Mouse (Mus musculus) G1E (cell line): Measurements from ENCODE around the gene Olfr237-ps1. TPM values are rescaled to one million over a fixed set of nuclear protein-coding genes. Genes with fewer than 3 reads are reported as not detected.
"Not testable (repeated sequence)": the region's sequence is repeated elsewhere in the genome, so short reads cannot be mapped to it uniquely, and the experiment has no call there.

Experiments
- ATAC-seq: 2 replicates; pipeline ENCODE4 v1.8.0; 2016; ENCODE audit warnings: mild to moderate bottlenecking; ENCODE audit not compliant: insufficient number of reproducible peaks, poor library complexity, low FRiP score, severe bottlenecking; ENCODE audit errors: extremely low read depth
- DNase-seq: peaks from one replicate; pipeline ENCODE4 v3.0.0; 2012; ENCODE audit warnings: low spot score
- H3K27me3 ChIP-seq: 2 replicates; pipeline ENCODE4 v1.6.1; 2012; ENCODE audit warnings: mild to moderate bottlenecking, low read length, inconsistent platforms; ENCODE audit not compliant: insufficient read depth
- H3K36me3 ChIP-seq: replicated peaks from 2 replicates; pipeline ENCODE3; 2012; ENCODE audit warnings: mild to moderate bottlenecking, inconsistent platforms
- H3K4me1 ChIP-seq: 2 replicates; pipeline ENCODE4 v1.6.1; 2012; ENCODE audit warnings: low read depth, low read length, inconsistent platforms, mixed read lengths; ENCODE audit not compliant: insufficient read depth
- H3K4me3 ChIP-seq: 2 replicates; pipeline ENCODE4 v1.5.1; 2012; ENCODE audit warnings: low read depth, mild to moderate bottlenecking, inconsistent platforms, low read length, moderate library complexity, mixed read lengths
- H3K9me3 ChIP-seq: replicated peaks from 2 replicates; pipeline ENCODE4 v1.6.1; 2012; ENCODE audit warnings: inconsistent platforms
- CTCF ChIP-seq: IDR thresholded peaks from 2 replicates; pipeline ENCODE4 v1.5.1; 2012; ENCODE audit warnings: low read depth, low read length, inconsistent platforms, mixed read lengths
- GATA1 ChIP-seq: IDR thresholded peaks from 2 replicates; pipeline ENCODE4 v1.6.1; 2012; ENCODE audit warnings: borderline replicate concordance, low read length, inconsistent platforms, mixed read lengths
- GATA2 ChIP-seq: IDR thresholded peaks from 2 replicates; pipeline ENCODE4 v1.6.1; 2012; ENCODE audit warnings: low read depth, low read length, inconsistent platforms, borderline replicate concordance
- POLR2AphosphoS5 ChIP-seq: IDR thresholded peaks from 2 replicates; pipeline ENCODE4 v1.6.1; 2012; ENCODE audit warnings: low read depth, low read length, inconsistent platforms; ENCODE audit not compliant: insufficient replicate concordance
- TAL1 ChIP-seq: conservative IDR thresholded peaks from 2 replicates; pipeline ENCODE4 v1.6.1; 2012; ENCODE audit warnings: low read depth, low read length, inconsistent platforms, mixed read lengths
- polyA plus RNA-seq: library from polyadenylated mRNA; stranded (reverse); fragments of >175 nt; gene quantifications from 2 replicates; pipeline ENCODE4 v1.2.3, GENCODE M21; 2012
- total RNA-seq, 2 experiments: library from RNA; stranded (forward) in 1 of 2; stranded (reverse) in 1 of 2; fragments of 200-1000 nt in 1 of 2; fragments of >200 nt in 1 of 2; fragmentation: Nextera tagmentation in 1 of 2; gene quantifications; 2 replicates each; pipeline ENCODE4 v1.2.3; 2014 to 2017

Olfr237-ps1 gene
- not detected in 2 replicates for total RNA-seq (2014; fragmentation: Nextera tagmentation)
- 0.16 TPM in 1 of 2 replicates, not detected in the other for total RNA-seq (2017)
- polyA plus RNA-seq, result not detected in 2 replicates

GRCm38 (mm10) chr6:43146267-43146666, at the start of gene Olfr237-ps1:
TSS of gene Olfr237-ps1 (plus strand) at chr6:43146567.
- DNase-seq, H3K4me1 ChIP-seq, H3K4me3 ChIP-seq, H3K9me3 ChIP-seq, ATAC-seq, H3K27me3 ChIP-seq, H3K36me3 ChIP-seq: not testable (repeated sequence)

- not testable (repeated sequence) for H3K4me3 ChIP-seq, H3K36me3 ChIP-seq, ATAC-seq, H3K27me3 ChIP-seq, DNase-seq, H3K9me3 ChIP-seq, H3K4me1 ChIP-seq
Observed at GRCm38 (mm10) chr6:43106069-43106468, 40.3 kb upstream of the Olfr237-ps1 start, which contains the start of gene Olfr441. TSS of gene Olfr441 (plus strand) at chr6:43106369.

- H3K9me3 ChIP-seq, result no peaks in the 10 kb centered on the region
- H3K27me3 ChIP-seq, result no peaks in the 10 kb centered on the region
- TF ChIP-seq GATA2, result no peak
- TF ChIP-seq GATA1, result no peak
- no peak for TF ChIP-seq TAL1
- no peak for TF ChIP-seq CTCF
- no peak for TF ChIP-seq POLR2AphosphoS5
- ATAC-seq (no peak), DNase-seq (no peak)
- H3K36me3 ChIP-seq, result no peaks in the 10 kb centered on the region
- no peak overlapping the region for H3K4me3 ChIP-seq
- H3K4me1 ChIP-seq, result no peaks in the 10 kb centered on the region
Observed at GRCm38 (mm10) chr6:43159502-43159901, 13.1 kb downstream of the Olfr237-ps1 start.

GRCm38 (mm10) chr6:43162982-43163381, 16.6 kb downstream of the Olfr237-ps1 start, which contains the start of gene Olfr437:
TSS of gene Olfr437 (plus strand) at chr6:43163282.
- ATAC-seq (no peak), DNase-seq (no peak)
- Histone ChIP-seq H3K4me3 (no peak within 1 kb of the TSS), H3K27me3 (no peaks in the 10 kb centered on the region), H3K4me1 (no peaks in the 10 kb centered on the region), H3K36me3 (no peaks in the 10 kb centered on the region), H3K9me3 (no peaks in the 10 kb centered on the region)
- TF ChIP-seq GATA1 (no peak), TAL1 (no peak), POLR2AphosphoS5 (no peak), GATA2 (no peak), CTCF (no peak)

- TF ChIP-seq GATA1 (no peak), GATA2 (no peak), CTCF (no peak), TAL1 (no peak), POLR2AphosphoS5 (no peak)
- ATAC-seq (no peak), DNase-seq (no peak)
- Histone ChIP-seq H3K4me1 (no peaks in the 10 kb centered on the region), H3K36me3 (no peaks in the 10 kb centered on the region), H3K9me3 (no peaks in the 10 kb centered on the region), H3K27me3 (no peaks in the 10 kb centered on the region), H3K4me3 (no peak overlapping the region)
Observed at GRCm38 (mm10) chr6:43167246-43167645, 20.9 kb downstream of the Olfr237-ps1 start.

GRCm38 (mm10) chr6:43171840-43172239, 25.5 kb downstream of the Olfr237-ps1 start, which contains the start of gene Olfr13:
TSS of gene Olfr13 (plus strand) at chr6:43172140.
- Histone ChIP-seq H3K4me1 (no peaks in the 10 kb centered on the region), H3K4me3 (no peak within 1 kb of the TSS), H3K27me3 (no peaks in the 10 kb centered on the region), H3K36me3 (no peaks in the 10 kb centered on the region), H3K9me3 (no peaks in the 10 kb centered on the region)
- DNase-seq (no peak), ATAC-seq (no peak)
- TF ChIP-seq CTCF, result no peak
- no peak for TF ChIP-seq TAL1
- no peak for TF ChIP-seq GATA2
- TF ChIP-seq POLR2AphosphoS5, result no peak
- no peak for TF ChIP-seq GATA1

DNA sequence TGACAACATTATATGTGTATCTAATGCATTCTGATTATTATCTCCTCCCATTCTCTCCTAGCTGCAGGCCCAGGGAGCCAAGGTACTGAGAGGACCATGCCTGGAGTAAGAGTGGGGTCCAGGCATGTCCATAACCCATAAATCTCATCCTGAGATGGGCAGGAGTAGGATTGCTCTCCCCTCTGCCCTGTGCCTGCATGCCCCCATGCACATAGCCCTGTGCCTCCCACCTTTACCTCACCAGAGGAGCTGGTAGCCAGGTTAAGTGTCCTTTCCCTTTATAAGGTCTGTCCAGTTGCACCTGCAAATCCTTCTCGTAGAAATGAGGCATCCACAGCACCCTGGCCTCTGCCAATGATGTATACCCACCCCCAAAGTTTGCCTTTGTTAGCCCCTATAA, 31.8 kb downstream of the Olfr237-ps1 start:
- Histone ChIP-seq H3K36me3 (no peaks in the 10 kb centered on the region), H3K4me3 (no peak overlapping the region), H3K27me3 (0 out of 2 replicates have a peak, but pooled peaks cover 2% of the 10 kb centered on the region), H3K9me3 (no peaks in the 10 kb centered on the region), H3K4me1 (no peaks in the 10 kb centered on the region)
- no peak for TF ChIP-seq GATA1
- TF ChIP-seq CTCF, result no peak
- no peak for TF ChIP-seq TAL1
- TF ChIP-seq GATA2, result no peak
- no peak for TF ChIP-seq POLR2AphosphoS5
- DNase-seq (no peak), ATAC-seq (no peak)
